Mouse (Mus musculus) C2C12 (cell line): ENCODE data around the gene Mylip.

Experiments
- CTCF ChIP-seq: IDR thresholded peaks from one replicate; pipeline ENCODE4 v1.5.1; 2011; ENCODE audit not compliant: control insufficient read depth, insufficient read depth, insufficient read length
- MAX ChIP-seq: IDR thresholded peaks from one replicate; pipeline ENCODE4 v1.6.1; 2011; ENCODE audit warnings: mild to moderate bottlenecking, control low read depth
- MYOD1 ChIP-seq: IDR thresholded peaks from one replicate; pipeline ENCODE4 v1.6.1; 2011; ENCODE audit warnings: low read depth; ENCODE audit not compliant: control insufficient read depth, insufficient read length

DNA sequence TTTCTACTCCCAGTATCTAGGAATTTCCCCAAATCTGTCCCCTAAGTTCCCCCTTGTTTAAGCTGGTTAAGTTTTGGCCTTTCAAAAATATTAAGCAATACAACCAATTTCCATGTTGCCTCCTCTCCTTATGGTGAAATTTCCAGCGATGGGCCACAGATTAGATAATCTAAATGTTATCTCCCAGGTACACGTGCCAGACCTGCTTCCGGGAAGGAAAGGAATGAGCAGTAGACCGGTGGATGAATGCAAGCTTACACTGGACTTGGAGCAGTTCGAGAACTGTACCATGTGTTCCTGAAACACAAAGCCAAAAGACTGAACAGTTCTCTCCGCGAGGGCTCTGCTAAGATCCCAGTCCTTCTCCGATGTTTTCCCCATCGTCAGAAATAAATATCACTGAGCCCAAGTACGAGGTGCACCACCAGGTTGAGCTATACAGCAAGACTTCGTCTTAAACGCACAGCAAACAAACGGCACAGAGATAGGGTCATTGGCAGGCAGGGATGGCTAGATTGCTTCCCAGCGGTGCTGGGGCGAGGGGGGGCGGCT lies 1.2 kb upstream of the Mylip start:
- TF ChIP-seq CTCF (no peak), MYOD1 (no peak), MAX (no peak)
